Mouse (Mus musculus) erythroblast, adult 5-6 weeks (primary cell): Measurements from ENCODE around the gene Rab4b. TPM values are rescaled to one million over a fixed set of nuclear protein-coding genes. Genes with fewer than 3 reads are reported as not detected.
A peak's percentile ranks its signal among the peaks of the same experiment; 100 is the strongest.

Source experiments
- ATAC-seq: replicated peaks from 2 replicates; pipeline ENCODE4 v1.8.0; 2016; ENCODE audit warnings: moderate number of reproducible peaks, mild to moderate bottlenecking, moderate TSS enrichment, inconsistent platforms; ENCODE audit not compliant: poor library complexity, low FRiP score, severe bottlenecking
- total RNA-seq, 2 experiments: library from RNA; stranded (forward) in 1 of 2; stranded (reverse) in 1 of 2; fragments of 150-400 nt in 1 of 2; fragments of 200-764, 138-1000 nt in 1 of 2; gene quantifications; 2 replicates each; pipeline versions ENCODE4 v1.2.3 to v1.2.4; 2015 to 2017; ENCODE audit warnings: low replicate concordance in 2 of 2

Gene Rab4b
- total RNA-seq (2015; ENCODE audit: low replicate concordance): 11.1 and 18.0 TPM in 2 replicates
- total RNA-seq (2017; ENCODE audit: low replicate concordance): 4.0 and 7.8 TPM in 2 replicates

GRCm38 (mm10) chr7:27178324-27179216 lies at the start of gene Rab4b:
Gene Rab4b (minus strand): TSS chr7:27178896.
- peak; percentile 96 for ATAC-seq

GRCm38 (mm10) chr7:27228281-27228821 lies 49.7 kb upstream of the Rab4b start, which contains the start of gene Itpkc:
Gene Itpkc (minus strand): TSS chr7:27228661.
- peak; percentile 88 for ATAC-seq

GRCm38 (mm10) chr7:27227676-27228075 lies 49.0 kb upstream of the Rab4b start:
- ATAC-seq: no peak

GRCm38 (mm10) chr7:27227276-27227675 lies 48.6 kb upstream of the Rab4b start:
- no peak for ATAC-seq

GRCm38 (mm10) chr7:27224877-27225575 lies 46.3 kb upstream of the Rab4b start:
- no peak for ATAC-seq

- no peak for ATAC-seq
These were observed 43.8 kb upstream of the Rab4b start for GRCm38 (mm10) chr7:27222538-27222937.

- ATAC-seq: no peak
These were observed 43.2 kb upstream of the Rab4b start for GRCm38 (mm10) chr7:27221939-27222338.

- ATAC-seq: no peak
These were observed 41.2 kb upstream of the Rab4b start for GRCm38 (mm10) chr7:27219937-27220336.

GRCm38 (mm10) chr7:27218586-27218985 lies 39.9 kb upstream of the Rab4b start:
- no peak for ATAC-seq

- no peak for ATAC-seq
These were observed 33.9 kb upstream of the Rab4b start for GRCm38 (mm10) chr7:27212626-27213025.

GRCm38 (mm10) chr7:27203730-27204449 lies 25.2 kb upstream of the Rab4b start:
- ATAC-seq: no peak

GRCm38 (mm10) chr7:27198779-27199178 lies 20.1 kb upstream of the Rab4b start:
- ATAC-seq: no peak

GRCm38 (mm10) chr7:27198355-27198754 lies 19.7 kb upstream of the Rab4b start:
- no peak for ATAC-seq

- no peak for ATAC-seq
These were observed 18.9 kb upstream of the Rab4b start for GRCm38 (mm10) chr7:27197634-27198033.

- no peak for ATAC-seq
These were observed 18.4 kb upstream of the Rab4b start for GRCm38 (mm10) chr7:27197136-27197535.

- peak; percentile 96 for ATAC-seq
These were observed 17.2 kb upstream of the Rab4b start, which contains the start of the genes BC024978 and Snrpa for GRCm38 (mm10) chr7:27195681-27196611. Gene BC024978 (plus strand): TSS chr7:27195781. Gene Snrpa (minus strand): TSS chr7:27196271.

GRCm38 (mm10) chr7:27193731-27194130 lies 15.0 kb upstream of the Rab4b start:
- no peak for ATAC-seq

GRCm38 (mm10) chr7:27192434-27192833 lies 13.7 kb upstream of the Rab4b start:
- ATAC-seq: no peak
